Mouse (Mus musculus): ENCODE results near the gene Pex11g.
A peak's percentile ranks its signal among the peaks of the same experiment; 100 is the strongest.

Pex11g gene

DNA sequence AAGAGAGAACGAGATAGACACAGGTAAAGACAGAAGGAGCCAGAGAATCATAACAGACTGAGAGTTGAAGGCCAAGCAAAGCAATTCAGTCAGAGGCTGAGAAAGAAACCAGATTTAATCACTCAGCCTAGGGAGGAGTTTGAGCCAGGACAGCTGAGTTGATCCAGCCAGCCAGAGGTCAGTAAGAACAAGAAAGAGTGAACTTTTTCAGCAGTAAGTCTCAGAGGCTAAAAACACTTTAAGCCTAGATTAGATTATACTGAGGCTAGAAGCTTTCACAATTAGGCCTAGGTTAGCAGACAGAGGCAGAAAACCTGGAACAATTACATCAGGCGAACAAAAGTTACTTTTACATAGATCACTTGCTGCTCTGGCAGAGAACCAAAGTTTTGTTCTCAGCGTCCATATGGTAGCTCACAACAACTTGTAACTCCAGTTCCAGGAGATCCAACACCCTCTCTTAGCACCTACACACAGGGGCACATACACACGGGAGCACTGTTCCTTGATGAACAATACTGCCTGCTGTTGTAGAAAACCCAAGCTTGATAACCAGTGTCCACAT lies 12.8 kb upstream of the Pex11g start:
- DNase-seq, result no peak

DNA sequence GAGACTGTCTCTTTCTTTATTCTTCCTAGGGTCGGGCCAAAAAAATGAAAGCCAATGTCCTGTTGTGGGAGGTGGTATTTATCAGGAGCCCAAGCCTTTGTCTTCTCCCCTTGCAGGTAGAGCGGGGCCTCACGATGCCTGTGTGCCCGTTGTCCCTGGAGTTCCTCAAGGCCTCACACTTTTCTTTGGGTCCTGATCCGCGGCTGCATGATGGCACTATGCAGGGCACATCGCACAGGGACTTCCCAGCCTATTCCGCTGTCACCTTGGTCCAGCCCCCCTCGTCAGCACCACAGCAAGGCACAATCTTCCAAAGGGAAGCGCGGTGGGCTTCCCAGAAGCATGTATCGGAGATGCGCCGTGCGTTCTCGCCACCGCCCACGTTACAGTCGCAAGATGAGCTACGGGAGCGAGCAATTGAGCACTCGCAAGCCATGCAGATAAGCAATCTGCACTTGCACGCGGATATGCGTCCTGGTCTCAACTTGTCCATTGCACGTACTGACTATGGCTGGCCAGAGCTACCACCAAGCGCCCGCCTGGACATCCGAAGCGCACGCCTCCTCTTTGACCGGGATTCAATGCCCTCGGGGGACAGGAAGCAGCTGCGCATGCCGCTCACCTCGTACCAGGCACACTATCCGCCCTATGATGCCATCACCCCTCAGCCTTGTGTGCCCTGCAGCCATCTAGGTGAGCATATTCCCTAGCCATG lies 8.4 kb upstream of the Pex11g start:
- DNase-seq, result no peak

DNA sequence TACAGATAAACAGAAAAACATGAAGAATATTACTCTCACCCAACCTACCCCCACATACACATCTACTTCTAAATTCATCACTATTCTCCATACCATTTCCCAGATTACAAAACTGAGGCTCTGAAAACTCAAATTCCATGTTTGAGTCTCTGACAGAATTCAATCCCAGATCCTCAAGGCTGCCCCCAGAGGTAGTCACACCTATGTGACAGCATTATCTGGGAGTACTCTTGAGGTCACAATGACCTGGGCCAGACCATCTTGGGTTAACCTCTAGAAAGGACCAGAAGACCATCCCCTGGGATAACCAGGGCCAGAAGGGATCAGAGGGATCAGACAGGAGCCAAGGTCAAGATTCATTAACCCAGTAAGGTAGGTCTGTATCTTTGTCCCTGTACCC lies 3.1 kb upstream of the Pex11g start, which contains the start of gene Tex45:
Gene Tex45 (plus strand): TSS at position 301 of the 400 bp plus-strand sequence.
- DNase-seq, result no peak

DNA sequence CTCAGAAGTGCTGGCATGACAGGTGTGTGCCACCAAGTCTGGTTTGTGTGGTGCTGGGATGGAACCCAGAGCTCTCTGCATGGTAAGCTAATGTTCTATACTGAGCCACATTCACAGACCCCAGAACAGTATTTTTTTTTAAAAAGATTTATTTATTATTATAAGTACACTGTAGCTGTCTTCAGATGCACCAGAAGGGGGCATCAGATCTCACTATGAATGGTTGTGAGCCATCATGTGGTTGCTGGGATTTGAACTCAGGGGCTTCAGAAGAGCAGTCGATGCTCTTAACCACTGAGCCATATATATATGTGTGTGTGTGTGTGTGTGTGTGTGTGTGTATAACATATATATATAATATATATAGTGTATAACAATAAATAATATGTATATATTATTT lies 1.4 kb upstream of the Pex11g start:
- DNase-seq, result no peak

DNA sequence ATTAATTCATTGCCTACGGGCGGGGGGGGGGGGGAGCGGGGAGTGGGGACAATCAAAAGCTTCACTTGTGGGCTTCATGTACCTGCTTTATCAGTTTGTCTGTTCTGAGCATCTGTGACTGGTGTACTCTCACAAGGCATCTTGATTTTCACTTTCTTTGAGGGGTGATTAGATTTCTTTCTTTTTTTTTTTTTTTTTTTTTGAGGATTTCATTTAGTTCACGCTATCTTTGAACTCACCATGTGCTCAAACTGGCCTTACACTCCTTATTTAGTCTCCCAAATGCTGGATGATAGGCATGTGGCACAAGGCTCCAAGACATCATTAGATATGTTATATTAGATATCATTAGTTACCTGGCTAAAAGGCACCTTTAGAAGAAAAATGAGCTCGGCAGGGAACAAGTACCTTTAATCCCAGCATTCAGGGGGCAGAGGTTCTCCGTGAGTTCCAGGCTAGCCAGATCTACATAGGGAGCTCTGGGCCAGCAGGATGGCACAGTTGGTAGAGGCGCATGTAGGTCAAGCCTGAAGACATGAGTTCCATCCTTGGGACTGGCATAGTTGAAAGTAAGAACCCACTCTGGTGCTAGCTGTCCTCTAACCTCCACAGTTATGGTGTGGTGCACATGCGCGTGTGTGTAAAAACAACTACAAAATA lies 536 bp upstream of the Pex11g start:
- DNase-seq, result no peak

DNA sequence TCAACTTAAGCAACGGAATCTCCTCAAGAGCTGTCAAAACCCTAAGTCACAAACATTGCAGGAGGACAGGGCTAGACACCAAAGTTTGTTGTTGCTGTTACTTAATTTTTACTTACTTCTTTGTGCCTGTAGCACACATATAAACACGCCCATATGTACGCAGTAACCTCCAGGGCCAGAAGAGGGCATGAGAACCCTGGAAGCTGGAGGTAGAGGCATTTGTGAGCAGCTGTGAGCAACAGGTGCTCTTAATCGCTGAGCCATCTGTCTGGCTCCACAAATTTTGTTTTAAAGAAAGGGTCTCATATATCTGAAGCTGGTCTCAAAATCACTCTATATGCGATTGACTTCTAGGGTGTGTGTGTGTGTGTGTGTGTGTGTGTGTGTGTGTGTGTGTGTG lies 3.2 kb downstream of the Pex11g start:
- peak in 1 of 2 experiments; percentile 28 for DNase-seq

DNA sequence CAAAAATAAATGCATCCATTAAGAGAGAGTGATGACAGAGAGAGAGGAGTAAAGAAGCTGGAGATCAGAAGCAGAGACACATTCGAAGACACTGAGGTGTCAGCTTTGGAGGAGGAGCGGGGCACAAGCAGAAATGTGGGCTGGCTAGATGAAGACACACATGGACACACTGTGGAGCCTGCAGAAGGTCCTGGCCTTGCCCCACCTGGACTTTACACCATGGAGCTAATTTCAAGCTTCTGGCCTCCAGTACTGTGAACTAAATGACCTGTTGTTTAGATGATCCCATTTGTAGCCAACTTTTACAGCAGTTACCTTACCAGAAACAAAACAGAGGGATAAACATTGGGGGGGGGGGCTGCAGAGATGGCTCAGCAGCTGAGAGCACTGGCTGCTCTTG lies 4.2 kb downstream of the Pex11g start:
- no peak for DNase-seq

DNA sequence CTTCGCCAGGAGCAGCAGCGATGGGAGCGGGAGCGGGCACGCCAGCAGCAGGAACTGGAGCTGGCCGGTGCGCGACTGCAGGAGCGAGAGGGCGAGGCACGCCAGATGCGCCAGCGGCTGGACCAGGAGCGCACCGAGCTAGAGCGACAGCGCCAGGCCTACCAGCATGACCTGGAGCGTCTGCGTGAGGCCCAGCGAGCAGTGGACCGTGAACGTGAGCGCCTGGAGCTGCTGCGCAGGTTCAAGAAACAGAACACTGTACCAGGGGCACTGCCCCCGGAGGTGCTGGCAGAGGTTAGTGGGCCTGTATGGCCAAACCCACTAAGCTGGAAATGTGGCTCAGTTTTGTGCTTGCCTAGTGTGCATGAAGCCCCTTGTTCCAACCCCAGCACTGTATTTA lies 15.5 kb downstream of the Pex11g start:
- DNase-seq, result no peak

DNA sequence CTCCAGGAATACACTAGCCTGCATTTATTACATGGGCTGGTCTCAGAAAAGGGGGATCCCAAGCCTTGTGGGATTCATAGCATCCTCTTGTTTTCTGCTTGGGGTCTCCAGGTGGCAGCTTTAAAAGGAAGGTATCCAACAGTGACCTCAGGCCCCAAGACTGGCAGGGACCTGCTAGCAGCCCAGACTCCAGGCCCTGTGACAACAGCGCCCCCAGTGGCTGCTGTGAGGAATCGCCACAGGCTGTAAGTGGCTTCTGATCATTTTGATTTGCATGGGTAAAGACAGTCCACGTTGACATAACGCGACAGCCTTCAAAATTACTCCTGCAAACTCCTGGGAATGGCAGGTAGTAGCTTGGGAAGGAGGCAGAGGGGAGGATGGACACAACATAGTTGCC lies 16.8 kb downstream of the Pex11g start:
- DNase-seq, result peak; percentile 35 to 46

DNA sequence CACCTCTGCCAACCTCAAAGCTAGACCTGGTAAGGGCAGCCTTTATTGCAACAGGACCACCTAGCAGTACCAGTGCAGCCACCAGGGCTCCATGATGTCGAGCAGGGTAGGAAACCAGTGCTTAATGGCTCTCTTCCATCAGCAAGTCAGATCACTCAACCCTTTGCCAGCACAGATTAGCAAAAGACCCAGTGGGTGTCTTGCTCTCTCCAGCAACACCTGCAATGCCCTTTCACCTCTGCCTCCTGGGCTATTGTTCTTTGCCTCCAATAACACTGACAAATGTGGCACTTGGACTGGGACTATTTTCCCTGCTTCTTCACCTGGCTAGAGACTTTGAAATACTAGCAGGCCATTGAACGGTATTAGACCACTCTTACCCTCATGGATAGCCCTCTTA lies 18.3 kb downstream of the Pex11g start:
- no peak for DNase-seq

DNA sequence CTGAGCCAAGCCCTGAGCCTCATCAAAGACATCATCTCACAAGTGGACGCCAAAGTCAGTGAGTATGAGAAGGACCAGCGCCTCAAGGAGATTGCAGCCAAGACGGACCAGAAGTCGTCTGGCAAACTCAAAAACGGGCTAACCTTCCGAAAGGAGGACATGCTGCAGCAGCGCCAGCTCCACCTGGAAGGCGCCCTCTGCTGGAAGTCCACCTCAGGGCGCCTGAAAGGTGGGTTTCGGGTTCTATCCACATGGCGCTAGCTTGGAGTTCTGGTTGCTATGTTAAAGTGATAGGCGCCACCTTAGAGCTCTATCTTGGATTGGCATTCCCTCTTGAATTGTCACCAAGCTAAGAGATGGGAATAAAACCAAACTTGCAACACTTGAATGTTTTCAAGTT lies 28.0 kb downstream of the Pex11g start:
- DNase-seq, result no peak

DNA sequence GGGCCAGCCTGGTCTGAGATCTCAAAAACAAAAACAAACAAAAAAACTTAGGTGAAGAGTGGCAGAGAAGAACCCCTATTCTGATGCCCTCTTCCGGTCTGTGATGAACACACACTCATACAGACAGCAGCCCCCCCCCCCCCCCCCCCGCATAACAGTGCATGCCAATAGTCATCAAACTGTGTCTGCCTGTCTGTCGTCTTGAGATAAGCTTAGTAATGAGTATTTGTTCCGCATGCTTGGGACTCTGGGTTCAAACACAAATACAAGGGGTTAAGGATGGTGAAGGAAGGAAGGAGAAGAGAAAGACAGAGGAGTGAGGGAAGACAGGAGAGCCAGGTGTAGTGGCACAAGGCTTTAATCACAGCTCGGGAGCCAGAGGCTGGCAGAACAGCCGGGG lies 31.0 kb downstream of the Pex11g start:
- no peak for DNase-seq

DNA sequence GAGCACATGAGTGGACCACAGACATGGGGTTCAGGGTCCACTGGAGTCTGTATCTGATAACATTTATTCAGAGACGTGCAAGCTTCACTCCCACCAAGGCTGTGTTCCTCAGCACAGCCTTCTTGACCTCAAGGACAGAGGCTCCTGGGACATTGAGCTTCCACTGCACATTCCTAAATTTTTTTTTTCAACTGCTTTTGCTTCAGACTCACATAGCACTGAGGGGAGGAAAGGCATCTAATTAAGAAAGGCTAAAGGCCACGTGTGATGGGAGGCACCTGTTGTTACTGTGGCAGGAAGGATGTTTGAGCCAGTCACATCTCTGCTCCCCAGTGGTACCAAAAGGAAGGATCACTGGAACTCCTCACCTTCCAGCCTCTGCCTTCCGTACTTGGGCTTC lies 36.4 kb downstream of the Pex11g start:
- DNase-seq, result no peak

DNA sequence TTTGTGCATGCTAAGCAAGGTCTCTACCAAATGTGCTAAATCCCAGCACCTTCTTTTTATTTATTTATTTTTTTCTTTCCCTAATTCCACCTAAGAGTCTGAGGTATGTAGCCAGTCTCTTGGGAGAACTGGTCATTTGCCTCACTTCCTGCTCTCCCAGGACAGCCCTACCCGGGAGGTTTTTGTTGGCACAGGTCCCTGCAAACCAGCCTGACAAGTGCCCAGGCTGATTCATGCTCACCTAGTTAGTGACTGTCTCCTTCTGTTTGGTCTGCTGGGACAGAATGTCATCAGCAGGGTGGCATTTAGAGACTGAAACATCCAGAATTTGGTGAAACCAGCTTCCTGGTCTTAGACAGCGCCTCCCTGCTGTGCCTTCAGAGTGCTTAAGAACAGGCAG lies 37.5 kb downstream of the Pex11g start:
- DNase-seq, result peak; percentile 77 to 89

DNA sequence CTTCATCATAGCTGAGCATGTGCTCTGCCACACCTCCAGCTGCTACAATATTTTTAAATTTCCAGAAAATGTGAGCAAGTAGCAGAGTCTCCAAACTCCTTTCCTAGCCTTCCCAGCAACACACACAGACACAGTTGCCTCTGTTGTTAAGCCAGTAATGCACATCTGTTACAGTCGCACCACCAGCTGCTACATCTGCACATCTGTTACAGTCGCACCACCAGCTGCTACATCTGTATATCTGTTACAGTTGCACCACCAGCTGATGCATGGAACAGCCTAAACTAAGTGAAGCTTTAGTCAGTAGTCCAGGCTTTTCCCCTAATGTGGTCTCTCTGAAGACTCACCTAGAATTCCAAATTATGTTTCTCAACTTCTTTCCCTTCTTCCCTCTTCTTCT lies 39.1 kb downstream of the Pex11g start:
- DNase-seq, result no peak

DNA sequence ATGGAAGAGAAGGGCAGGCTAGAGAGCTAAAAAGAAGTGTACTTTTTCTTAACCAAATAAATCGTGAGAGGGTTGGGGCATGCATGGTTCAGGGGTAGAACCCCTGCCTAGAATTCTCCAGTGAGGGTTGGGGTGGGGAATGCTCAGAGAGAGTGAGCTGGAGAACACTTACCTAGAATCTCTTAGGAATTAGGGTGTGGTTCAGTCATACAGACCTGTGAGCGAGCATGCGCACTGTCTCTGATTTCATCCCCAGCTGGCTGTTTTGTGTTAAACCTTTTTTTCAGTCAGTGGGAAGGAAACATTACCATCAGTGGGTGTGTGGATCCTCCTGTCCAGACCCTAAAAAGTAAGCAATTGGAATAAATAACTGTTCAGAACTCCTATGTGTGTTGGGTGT lies 41.3 kb downstream of the Pex11g start:
- DNase-seq, result peak in 1 of 2 experiments; percentile 30

DNA sequence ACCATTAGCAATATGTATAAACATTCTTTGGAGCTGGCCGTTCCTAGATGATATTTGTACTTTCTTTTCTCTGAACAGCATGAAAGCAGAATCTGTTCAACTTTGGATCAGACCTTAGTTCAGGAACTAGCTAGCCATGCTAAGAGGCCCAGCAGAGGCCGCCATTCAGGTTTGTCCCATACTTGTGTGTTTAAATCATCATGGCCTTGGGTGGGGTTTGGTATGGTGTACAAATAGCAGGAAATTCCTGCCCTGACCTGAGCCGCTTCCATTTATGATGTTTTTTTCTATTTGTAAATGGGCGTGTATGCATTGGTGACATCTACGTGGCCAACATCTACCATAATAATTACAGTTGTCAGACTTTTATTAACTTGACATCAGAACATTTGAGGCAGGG lies 42.3 kb downstream of the Pex11g start:
- DNase-seq, result peak in 1 of 2 experiments; percentile 29

DNA sequence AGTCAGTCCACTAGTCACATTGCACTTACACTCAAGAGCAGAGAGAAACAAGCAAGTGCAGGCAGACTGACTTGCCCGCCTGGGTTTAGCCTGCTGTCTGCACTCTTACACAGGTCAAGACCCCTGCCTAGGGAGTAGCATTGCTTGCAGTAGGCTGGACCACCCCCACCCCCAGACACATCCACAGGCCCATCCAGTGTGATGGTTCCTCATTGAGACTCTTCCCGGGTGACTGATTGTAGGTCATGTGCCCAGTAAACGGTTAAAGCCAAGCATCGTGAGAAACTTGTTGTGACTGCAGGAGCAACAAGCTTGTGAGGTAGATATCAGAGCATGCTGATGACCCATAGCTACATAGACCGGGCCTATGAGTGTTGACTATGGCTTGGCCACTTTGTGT lies 46.0 kb downstream of the Pex11g start:
- no peak for DNase-seq

DNA sequence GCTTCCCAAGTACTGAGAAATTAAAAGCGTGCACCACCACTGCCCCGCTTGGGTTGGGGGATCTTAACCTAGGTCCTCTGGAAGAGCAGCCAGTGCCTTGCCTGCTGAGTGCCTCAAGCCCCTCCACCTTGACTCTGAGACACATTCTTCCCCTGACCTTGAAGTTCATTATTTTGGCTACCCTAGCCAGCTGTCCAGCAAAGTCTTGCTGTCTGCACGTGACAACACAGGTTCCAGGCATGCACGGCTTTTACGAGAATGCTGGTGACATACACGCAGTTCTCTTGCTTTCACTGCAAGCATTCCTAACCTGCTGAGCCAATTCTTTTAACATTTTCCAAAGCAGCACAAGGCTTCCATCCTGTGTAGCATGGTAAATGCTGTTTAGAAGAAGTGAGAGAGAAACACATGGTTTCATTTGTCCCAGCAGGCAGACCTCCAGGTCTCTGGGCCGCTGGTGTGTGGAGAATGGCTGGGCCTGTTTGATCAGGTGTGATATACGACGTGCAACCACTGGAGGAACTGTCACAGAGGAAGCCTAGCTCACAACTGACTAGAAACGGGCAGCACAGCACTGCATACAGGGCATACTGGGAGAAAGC lies 47.3 kb downstream of the Pex11g start:
- no peak for DNase-seq

DNA sequence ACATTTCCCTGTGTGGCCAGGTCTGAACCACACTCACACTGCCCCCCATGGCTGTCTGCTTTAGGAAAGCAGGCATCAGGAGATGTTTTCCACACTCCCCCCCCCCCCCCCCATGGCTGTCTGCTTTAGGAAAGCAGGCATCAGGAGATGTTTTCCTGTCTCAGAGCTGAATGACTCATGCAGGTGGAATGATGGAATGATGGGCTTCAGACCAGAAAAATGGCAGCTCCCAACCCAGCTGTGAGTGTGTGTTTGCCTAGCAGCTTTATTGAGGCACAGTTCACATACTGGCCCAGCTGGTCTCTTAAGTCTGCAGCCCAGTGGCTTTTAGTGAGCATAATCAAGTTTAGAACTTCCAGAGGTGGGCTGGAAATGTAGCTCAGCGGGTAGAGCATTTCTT lies 49.4 kb downstream of the Pex11g start:
- DNase-seq, result peak; percentile 28 to 55

DNA sequence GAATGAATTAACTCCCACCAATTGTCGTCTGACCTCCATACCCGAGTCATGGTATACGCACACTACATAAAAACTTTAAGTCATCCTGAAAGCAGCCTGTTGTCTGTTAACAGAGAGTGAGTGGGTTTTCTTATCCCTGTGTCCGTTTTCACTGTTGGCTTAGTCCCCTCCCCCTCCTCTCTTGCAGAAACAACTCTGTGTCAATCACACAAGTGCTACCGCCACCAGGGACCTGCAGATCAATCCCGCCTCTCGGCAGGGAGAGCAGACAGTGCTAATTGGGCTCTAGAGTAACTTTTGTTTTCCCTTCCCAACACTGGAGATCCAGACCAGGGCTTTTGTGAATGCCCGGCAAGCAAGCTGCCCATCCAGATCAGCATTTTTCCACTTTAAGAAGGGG lies 50.0 kb downstream of the Pex11g start:
- no peak for DNase-seq

DNA sequence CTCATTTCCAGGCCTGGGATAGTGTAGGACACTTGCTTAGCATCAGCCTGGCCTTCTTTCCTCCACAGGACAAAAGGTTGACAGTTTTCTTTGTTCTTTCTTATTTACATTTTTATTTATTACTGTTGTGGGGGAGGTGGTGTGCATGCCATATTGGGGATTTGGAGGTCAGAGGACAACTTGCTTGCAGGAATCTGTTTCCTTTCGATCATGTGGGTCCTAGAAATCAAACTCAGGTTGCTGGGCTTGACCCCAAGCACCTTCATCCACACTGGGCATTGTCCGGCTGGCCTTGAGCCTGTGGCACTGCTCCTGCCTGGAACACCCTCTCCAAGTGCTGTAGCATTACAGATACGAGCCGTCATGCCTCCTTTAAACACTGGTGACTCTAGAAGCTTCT lies 50.6 kb downstream of the Pex11g start:
- no peak for DNase-seq

DNA sequence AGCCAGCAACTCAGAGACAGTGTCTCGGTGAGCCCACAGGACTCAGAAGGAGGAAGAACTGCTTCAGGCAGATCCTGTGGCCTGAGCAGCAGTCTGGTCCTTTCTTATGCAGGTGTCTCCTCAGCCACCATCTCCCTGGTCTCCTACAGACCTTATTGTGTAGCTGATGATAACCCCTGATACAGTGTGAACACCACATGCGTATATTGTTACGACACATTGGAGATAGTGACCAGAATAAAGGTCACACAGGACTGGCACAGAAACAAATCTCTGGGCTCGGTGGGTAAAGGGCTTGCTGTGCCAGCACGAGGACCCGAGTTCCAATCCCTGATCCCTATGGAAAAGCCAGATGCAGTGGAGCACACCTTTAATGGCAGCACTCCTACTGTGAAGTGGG lies 51.8 kb downstream of the Pex11g start:
- no peak for DNase-seq

DNA sequence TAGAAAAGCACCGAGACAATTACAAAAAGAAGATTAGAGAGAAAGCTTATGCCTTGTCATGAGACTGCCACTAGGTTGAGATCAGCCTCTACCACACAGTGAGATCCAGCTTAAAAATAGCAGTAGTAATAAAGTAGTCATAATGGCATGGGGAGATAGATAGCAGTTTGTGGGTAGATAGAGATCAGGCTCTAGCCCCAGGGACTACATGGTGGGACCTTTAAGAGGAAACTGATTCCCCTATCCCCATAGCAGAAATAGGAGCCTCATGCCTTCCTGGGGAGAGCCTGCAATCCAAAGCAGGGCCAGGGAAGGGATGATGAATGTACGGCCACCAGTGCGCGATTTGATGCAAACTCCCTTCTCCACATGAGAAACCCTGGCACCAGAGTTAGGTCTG lies 52.2 kb downstream of the Pex11g start:
- no peak for DNase-seq
